Mouse (Mus musculus) heart, adult 2 months (tissue): Measurements from ENCODE around the gene Itga4. TPM values are rescaled to one million over a fixed set of nuclear protein-coding genes. Genes with fewer than 3 reads are reported as not detected.
A peak's percentile ranks its signal among the peaks of the same experiment; 100 is the strongest.

ENCODE experiments used
- DNase-seq, 2 experiments: peaks; one replicate each; pipeline ENCODE4 v3.0.0; 2021
- H3K27ac ChIP-seq: fragments of 200-600 bp; 2 replicates; pipeline ENCODE4 v1.8.1; 2022
- H3K27me3 ChIP-seq: fragments of 200-500 bp; 2 replicates; pipeline ENCODE4 v1.6.1; 2012; ENCODE audit warnings: mild to moderate bottlenecking, low read length, inconsistent platforms, mixed read lengths; ENCODE audit not compliant: control insufficient read depth, insufficient read depth
- H3K36me3 ChIP-seq: fragments of 200-500 bp; 2 replicates; pipeline ENCODE4 v1.6.1; 2012; ENCODE audit warnings: low read length, inconsistent platforms; ENCODE audit not compliant: control insufficient read depth, insufficient read depth
- H3K4me1 ChIP-seq: fragments of 200-500 bp; 2 replicates; pipeline ENCODE4 v1.6.1; 2011; ENCODE audit warnings: low read length; ENCODE audit not compliant: control insufficient read depth, insufficient read depth
- H3K4me3 ChIP-seq: fragments of 200-600 bp; 2 replicates; pipeline ENCODE4 v1.8.1; 2022
- H3K79me2 ChIP-seq: fragments of 200-500 bp; replicated peaks from 2 replicates; pipeline ENCODE4 v1.6.1; 2012; ENCODE audit warnings: mild to moderate bottlenecking, inconsistent platforms, low read length, moderate library complexity, mixed read lengths; ENCODE audit not compliant: control insufficient read depth, insufficient read depth
- H3K9ac ChIP-seq: fragments of 200-500 bp; 2 replicates; pipeline ENCODE4 v1.6.1; 2012; ENCODE audit warnings: low read depth, mild to moderate bottlenecking, control low read depth, inconsistent platforms, low read length, mixed read lengths
- CTCF ChIP-seq: fragments of 200-600 bp; IDR thresholded peaks from 2 replicates; pipeline ENCODE4 v1.8.1; 2022; ENCODE audit warnings: antibody characterized with exemption, mild to moderate bottlenecking, moderate library complexity
- EP300 ChIP-seq: fragments of 200-500 bp; IDR thresholded peaks from 2 replicates; pipeline ENCODE4 v1.6.1; 2011; ENCODE audit warnings: low read depth, low read length, control low read depth; ENCODE audit not compliant: insufficient read depth
- POLR2A ChIP-seq: fragments of 200-500 bp; IDR thresholded peaks from 2 replicates; pipeline ENCODE4 v1.6.1; 2011; ENCODE audit warnings: mild to moderate bottlenecking, low read depth, low read length, control low read depth; ENCODE audit not compliant: insufficient read depth
- WGBS: fragments of 180-500 bp; shearing (Covaris S2); methylation state at CpG from one replicate; pipeline ENCODE4 v1.1.7; 2018; 5-methylcytosine and 5-hydroxymethylcytosine counted together
- intact Hi-C: fragments of 180-260 bp; cut with DNase I; formaldehyde crosslinking; loops from one replicate; pipeline ENCODE4 v1.15.1; 2025
- long read RNA-seq: library from polyadenylated mRNA; stranded (forward); transcript quantifications from one replicate; pipeline ENCODE4 v2.0.0, GENCODE M21; 2021
- polyA plus RNA-seq: library from polyadenylated mRNA; depleted of rRNA; stranded (reverse); fragments of >200 nt; gene quantifications from 2 replicates; pipeline ENCODE4 v1.2.3, GENCODE M21; 2012; rRNA removed
- total RNA-seq, 2 experiments: library from RNA; stranded (reverse); gene quantifications; 2 replicates each; pipeline ENCODE4 v1.2.3; 2021

Itga4 gene
- total RNA-seq (1 to 10 TPM; 1.7 to 2.7 TPM), polyA plus RNA-seq (1.6 and 1.8 TPM in 2 replicates)
- long read RNA-seq, full-length matches to known transcripts: 1 of 1 reads
- long read RNA-seq, partial matches to known transcripts: 0 of 1 reads
- long read RNA-seq, other reads (novel, unspliced or antisense): 0 of 1 reads

- Histone ChIP-seq H3K4me1 (no peaks in the 10 kb centered on the region), H3K27ac (peak within 1 kb of the TSS; percentile 24), H3K79me2 (no peaks in the 10 kb centered on the region), H3K27me3 (peaks cover 3% of the 10 kb centered on the region; the same call in 1 of the 2 replicates), H3K36me3 (no peaks in the 10 kb centered on the region), H3K4me3 (peak within 1 kb of the TSS; percentile 30), H3K9ac (peak within 1 kb of the TSS; percentile 26; the same call in 1 of the 2 replicates)
- intact Hi-C loops: no loop called here
- 2% methylated on average over 41 of the region's 41 CpGs for WGBS
- DNase-seq: peak; percentile 66 to 85
- TF ChIP-seq EP300 (no peak), CTCF (peak; percentile 51)
Measured at GRCm38 (mm10) chr2:79255192-79256000, at the start of gene Itga4. Itga4 (plus strand) TSS chr2:79255426.

- H3K4me1 ChIP-seq: no peaks in the 10 kb centered on the region
- H3K27me3 ChIP-seq: no peaks in the 10 kb centered on the region
- intact Hi-C loops: no loop called here
- H3K36me3 ChIP-seq: no peaks in the 10 kb centered on the region
- H3K4me3 ChIP-seq: no peak overlapping the region
- WGBS: 79% methylated on average over 4 of the region's 4 CpGs
- no peak overlapping the region for H3K27ac ChIP-seq
- H3K9ac ChIP-seq: no peak overlapping the region
- TF ChIP-seq POLR2A: no peak
- no peak for TF ChIP-seq CTCF
- TF ChIP-seq EP300: no peak
- no peaks in the 10 kb centered on the region for H3K79me2 ChIP-seq
- DNase-seq: no peak
Measured at GRCm38 (mm10) chr2:79206191-79206755, 49.0 kb upstream of the Itga4 start.

GRCm38 (mm10) chr2:79214982-79215381, 40.2 kb upstream of the Itga4 start:
- no peak overlapping the region for H3K4me3 ChIP-seq
- no peak overlapping the region for H3K9ac ChIP-seq
- intact Hi-C loops: no loop called here
- H3K27me3 ChIP-seq: no peaks in the 10 kb centered on the region
- no peaks in the 10 kb centered on the region for H3K36me3 ChIP-seq
- no peak overlapping the region for H3K27ac ChIP-seq
- H3K4me1 ChIP-seq: no peaks in the 10 kb centered on the region
- TF ChIP-seq POLR2A (no peak), CTCF (no peak), EP300 (no peak)
- DNase-seq: no peak
- H3K79me2 ChIP-seq: no peaks in the 10 kb centered on the region

- Histone ChIP-seq H3K27me3 (no peaks in the 10 kb centered on the region), H3K4me3 (no peak overlapping the region), H3K9ac (no peak overlapping the region), H3K4me1 (no peaks in the 10 kb centered on the region), H3K27ac (no peak overlapping the region), H3K79me2 (no peaks in the 10 kb centered on the region), H3K36me3 (no peaks in the 10 kb centered on the region)
- no peak for TF ChIP-seq EP300
- TF ChIP-seq POLR2A: no peak
- no peak for TF ChIP-seq CTCF
- WGBS: 75% methylated on average over 3 of the region's 3 CpGs
- no peak for DNase-seq
- intact Hi-C loops: no loop called here
Measured at GRCm38 (mm10) chr2:79215479-79215878, 39.7 kb upstream of the Itga4 start.

- H3K27ac ChIP-seq: no peak overlapping the region
- TF ChIP-seq POLR2A: no peak
- TF ChIP-seq EP300: no peak
- TF ChIP-seq CTCF: no peak
- no peak for DNase-seq
- H3K27me3 ChIP-seq: no peaks in the 10 kb centered on the region
- intact Hi-C loops: no loop called here
- H3K4me1 ChIP-seq: no peaks in the 10 kb centered on the region
- H3K9ac ChIP-seq: no peak overlapping the region
- H3K79me2 ChIP-seq: no peaks in the 10 kb centered on the region
- H3K36me3 ChIP-seq: no peaks in the 10 kb centered on the region
- 49% methylated on average over 3 of the region's 3 CpGs for WGBS
- no peak overlapping the region for H3K4me3 ChIP-seq
Measured at GRCm38 (mm10) chr2:79224714-79225426, 30.4 kb upstream of the Itga4 start.

- peak in 1 of 2 experiments; percentile 7 for DNase-seq
- TF ChIP-seq EP300 (no peak), POLR2A (no peak), CTCF (no peak)
Measured at GRCm38 (mm10) chr2:79227805-79228241, 27.4 kb upstream of the Itga4 start.

More at GRCm38 (mm10) chr2:79227805-79228241, 27.4 kb upstream of the Itga4 start:
- Histone ChIP-seq H3K27me3 (no peaks in the 10 kb centered on the region), H3K79me2 (no peaks in the 10 kb centered on the region), H3K27ac (no peak overlapping the region), H3K4me3 (no peak overlapping the region), H3K36me3 (no peaks in the 10 kb centered on the region), H3K4me1 (no peaks in the 10 kb centered on the region), H3K9ac (no peak overlapping the region)
- intact Hi-C loops: no loop called here
- 77% methylated on average over 4 of the region's 4 CpGs for WGBS
